Mouse (Mus musculus) cerebellum, postnatal 10 days (tissue): ENCODE measurements around the gene 4933407L21Rik.
A peak's percentile ranks its signal among the peaks of the same experiment; 100 is the strongest.
"Not testable (repeated sequence)": the region's sequence is repeated elsewhere in the genome, so short reads cannot be mapped to it uniquely, and the experiment has no call there.

Experiments used
- DNase-seq, 2 experiments: peaks; one replicate each; pipeline ENCODE4 v3.0.0; 2021; ENCODE audit warnings: mixed read lengths in 2 of 2

Gene 4933407L21Rik

GRCm38 (mm10) chr1:85959889-85960276 lies 31.6 kb downstream of the 4933407L21Rik start:
- no peak for DNase-seq

- no peak for DNase-seq
Measured at GRCm38 (mm10) chr1:85960873-85961272, 32.6 kb downstream of the 4933407L21Rik start, which contains the start of gene Gpr55. Gene Gpr55, minus strand, starts transcription at chr1:85961007.

GRCm38 (mm10) chr1:85962081-85962480 lies 33.8 kb downstream of the 4933407L21Rik start:
- no peak for DNase-seq

GRCm38 (mm10) chr1:85965856-85966255 lies 37.6 kb downstream of the 4933407L21Rik start:
- DNase-seq = no peak

GRCm38 (mm10) chr1:85969081-85969480 lies 40.8 kb downstream of the 4933407L21Rik start:
- DNase-seq = no peak

GRCm38 (mm10) chr1:85969519-85969918 lies 41.2 kb downstream of the 4933407L21Rik start:
- peak; percentile 36 to 54 for DNase-seq

- DNase-seq = no peak
Measured at GRCm38 (mm10) chr1:85971070-85971469, 42.8 kb downstream of the 4933407L21Rik start.

GRCm38 (mm10) chr1:85972341-85972740 lies 44.1 kb downstream of the 4933407L21Rik start:
- DNase-seq = no peak

- DNase-seq = no peak
Measured at GRCm38 (mm10) chr1:85973468-85973877, 45.2 kb downstream of the 4933407L21Rik start.

- no peak for DNase-seq
Measured at GRCm38 (mm10) chr1:85977709-85978108, 49.4 kb downstream of the 4933407L21Rik start.

GRCm38 (mm10) chr1:85981738-85982357 lies 53.6 kb downstream of the 4933407L21Rik start:
- peak; percentile 51 to 64 for DNase-seq

- no peak for DNase-seq
Measured at GRCm38 (mm10) chr1:85985784-85986183, 57.5 kb downstream of the 4933407L21Rik start.

- DNase-seq = no peak
Measured at GRCm38 (mm10) chr1:85988351-85988750, 60.1 kb downstream of the 4933407L21Rik start.

GRCm38 (mm10) chr1:85988882-85989281 lies 60.6 kb downstream of the 4933407L21Rik start:
- not testable (repeated sequence) for DNase-seq
